Mouse (Mus musculus): ENCODE results near the gene Hist1h1d. TPM values are rescaled to one million over a fixed set of nuclear protein-coding genes. Genes with fewer than 3 reads are reported as not detected.
A peak's percentile ranks its signal among the peaks of the same experiment; 100 is the strongest.
"Not testable (repeated sequence)": the region's sequence is repeated elsewhere in the genome, so short reads cannot be mapped to it uniquely, and the experiment has no call there.

Hist1h1d gene
- polyA plus RNA-seq, 2 experiments = 0.61 to 0.62 TPM

GRCm38 (mm10) chr13:23555839-23556416 is 2.9 kb downstream of the Hist1h1d start:
- H3K4me3 ChIP-seq (replicated peaks; ENCODE audit: low read length) = peak overlapping the region; percentile 51
- ATAC-seq (ENCODE audit: low FRiP score, low read depth) = peak; percentile 75
- H3K27me3 ChIP-seq (ENCODE audit: control insufficient read depth, insufficient read depth, low read length) = no peaks in the 10 kb centered on the region
- peak overlapping the region; percentile 94 for H3K4me2 ChIP-seq (replicated peaks; ENCODE audit: low read depth, low read length, severe bottlenecking)
- peak overlapping the region; percentile 97 for H3K27ac ChIP-seq (replicated peaks; ENCODE audit: low read depth, low read length)
- peak; percentile 98 for DNase-seq (ENCODE audit: low spot score)
- TF ChIP-seq POLR2A (IDR thresholded peaks at IDR 0.05; ENCODE audit: borderline replicate concordance, extremely low read depth, insufficient read depth, insufficient read length) = peak; percentile 94; the same call in 1 of the 2 replicates
- H3K9ac ChIP-seq (ENCODE audit: low read depth, low read length, severe bottlenecking) = peak overlapping the region; percentile 73
- H3K36me3 ChIP-seq (ENCODE audit: control insufficient read depth, insufficient read depth, low read length) = no peaks in the 10 kb centered on the region
- H3K4me1 ChIP-seq (ENCODE audit: control insufficient read depth, insufficient read depth, low read length) = peaks cover 18% of the 10 kb centered on the region
- WGBS = 0% methylated on average over 18 of the region's 18 CpGs
- H3K9me3 ChIP-seq (ENCODE audit: control insufficient read depth, low read length) = no peaks in the 10 kb centered on the region

DNA sequence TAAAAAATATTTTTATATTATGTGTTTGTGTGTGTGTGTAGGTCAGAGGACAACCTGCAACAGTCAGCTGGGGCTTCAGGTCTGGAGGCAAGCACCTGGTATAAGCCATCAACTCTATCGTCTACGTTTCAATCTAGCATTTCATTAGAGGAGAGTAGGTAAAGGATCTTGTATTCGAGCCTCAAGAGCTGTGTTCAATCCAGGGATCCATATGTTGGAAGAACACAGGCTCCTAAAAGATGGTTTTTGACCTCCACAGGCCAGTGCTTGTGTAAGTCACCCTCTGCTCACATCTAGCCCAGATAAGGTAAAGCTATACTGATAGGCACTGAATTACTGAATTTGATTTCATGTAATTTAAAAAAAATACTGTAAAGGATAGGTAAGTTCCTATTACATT is 3.8 kb downstream of the Hist1h1d start:
- ATAC-seq (ENCODE audit: low FRiP score, low read depth) (no peak), DNase-seq (ENCODE audit: low spot score) (no peak)
- Histone ChIP-seq H3K4me3 (replicated peaks; ENCODE audit: low read length) (no peak overlapping the region), H3K27ac (replicated peaks; ENCODE audit: low read depth, low read length) (peak overlapping the region; percentile 59; the same call in 1 of the 2 replicates), H3K9me3 (ENCODE audit: control insufficient read depth, low read length) (no peaks in the 10 kb centered on the region), H3K36me3 (ENCODE audit: control insufficient read depth, insufficient read depth, low read length) (no peaks in the 10 kb centered on the region), H3K4me2 (replicated peaks; ENCODE audit: low read depth, low read length, severe bottlenecking) (peak overlapping the region; percentile 94; the same call in 1 of the 2 replicates), H3K27me3 (ENCODE audit: control insufficient read depth, insufficient read depth, low read length) (no peaks in the 10 kb centered on the region), H3K9ac (ENCODE audit: low read depth, low read length, severe bottlenecking) (no peak overlapping the region), H3K4me1 (ENCODE audit: control insufficient read depth, insufficient read depth, low read length) (peaks cover 17% of the 10 kb centered on the region)
- no peak for TF ChIP-seq POLR2A (IDR thresholded peaks at IDR 0.05; ENCODE audit: borderline replicate concordance, extremely low read depth, insufficient read depth, insufficient read length)
- WGBS = 65% methylated on average over 3 of the region's 3 CpGs

DNA sequence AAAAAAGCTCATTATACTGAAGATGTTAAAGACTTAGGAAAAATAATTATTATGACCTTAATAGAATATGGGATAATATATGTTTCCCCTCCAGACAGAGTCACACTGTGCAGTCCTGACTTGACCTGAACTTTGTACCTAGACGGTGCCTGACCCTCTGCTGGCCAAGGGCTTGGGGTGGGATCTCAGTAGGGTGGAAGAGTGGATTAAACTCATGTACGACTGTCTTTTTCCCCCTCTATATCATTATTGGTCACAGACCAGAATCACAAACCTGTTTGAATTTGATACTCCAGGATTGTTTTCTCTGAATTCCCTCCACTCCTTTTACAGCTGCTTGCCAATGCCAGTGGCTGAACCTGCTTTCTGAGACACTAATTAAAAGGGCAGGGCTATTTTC is 7.6 kb downstream of the Hist1h1d start:
- ATAC-seq (ENCODE audit: low FRiP score, low read depth); H3K4me3 ChIP-seq (replicated peaks; ENCODE audit: low read length); H3K36me3 ChIP-seq (ENCODE audit: control insufficient read depth, insufficient read depth, low read length); DNase-seq (ENCODE audit: low spot score); H3K9me3 ChIP-seq (ENCODE audit: control insufficient read depth, low read length); H3K4me2 ChIP-seq (replicated peaks; ENCODE audit: low read depth, low read length, severe bottlenecking); H3K27me3 ChIP-seq (ENCODE audit: control insufficient read depth, insufficient read depth, low read length); H3K4me1 ChIP-seq (ENCODE audit: control insufficient read depth, insufficient read depth, low read length); H3K9ac ChIP-seq (ENCODE audit: low read depth, low read length, severe bottlenecking): not testable (repeated sequence)
- 31% methylated on average over 2 of the region's 2 CpGs for WGBS
- H3K27ac ChIP-seq (replicated peaks; ENCODE audit: low read depth, low read length) = peak overlapping the region; percentile 26; the same call in 1 of the 2 replicates

GRCm38 (mm10) chr13:23561531-23561882 is 8.4 kb downstream of the Hist1h1d start:
- ATAC-seq (ENCODE audit: low FRiP score, low read depth); DNase-seq (ENCODE audit: low spot score); H3K9me3 ChIP-seq (ENCODE audit: control insufficient read depth, low read length); H3K36me3 ChIP-seq (ENCODE audit: control insufficient read depth, insufficient read depth, low read length); H3K4me1 ChIP-seq (ENCODE audit: control insufficient read depth, insufficient read depth, low read length); H3K27me3 ChIP-seq (ENCODE audit: control insufficient read depth, insufficient read depth, low read length): not testable (repeated sequence)
- H3K4me2 ChIP-seq (replicated peaks; ENCODE audit: low read depth, low read length, severe bottlenecking) = peak overlapping the region; percentile 64
- peak overlapping the region; percentile 51; the same call in 1 of the 2 replicates for H3K9ac ChIP-seq (ENCODE audit: low read depth, low read length, severe bottlenecking)
- peak overlapping the region; percentile 98; the same call in 1 of the 2 replicates for H3K27ac ChIP-seq (replicated peaks; ENCODE audit: low read depth, low read length)
- peak overlapping the region; percentile 39 for H3K4me3 ChIP-seq (replicated peaks; ENCODE audit: low read length)
- 0% methylated on average over 2 of the region's 5 CpGs for WGBS

DNA sequence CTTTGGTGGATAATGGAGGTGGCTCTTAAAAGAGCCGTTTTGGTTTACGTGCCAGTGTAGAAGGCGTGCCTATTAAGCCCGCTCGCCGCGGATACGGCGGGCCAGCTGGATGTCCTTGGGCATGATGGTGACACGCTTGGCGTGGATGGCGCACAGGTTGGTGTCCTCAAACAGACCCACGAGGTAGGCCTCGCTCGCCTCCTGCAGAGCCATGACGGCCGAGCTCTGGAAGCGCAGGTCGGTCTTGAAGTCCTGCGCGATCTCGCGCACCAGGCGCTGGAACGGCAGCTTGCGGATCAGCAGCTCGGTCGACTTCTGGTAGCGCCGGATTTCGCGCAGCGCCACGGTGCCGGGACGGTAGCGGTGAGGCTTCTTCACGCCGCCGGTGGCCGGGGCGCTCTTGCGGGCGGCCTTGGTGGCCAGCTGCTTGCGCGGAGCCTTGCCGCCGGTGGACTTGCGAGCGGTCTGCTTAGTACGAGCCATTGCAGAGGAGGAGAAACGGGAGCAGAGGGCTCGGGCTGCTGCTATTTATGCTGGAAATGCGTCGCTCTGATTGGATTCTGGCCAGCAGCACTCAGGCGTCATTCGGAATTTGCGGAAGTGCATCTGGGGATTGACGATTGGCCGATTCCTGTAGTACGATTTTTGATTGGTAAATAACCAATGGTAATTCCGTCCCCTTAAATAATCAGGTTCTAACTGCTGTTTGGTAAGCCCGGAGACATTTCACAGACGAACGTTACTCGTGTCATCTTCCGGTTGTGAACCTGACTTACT is 9.0 kb downstream of the Hist1h1d start, which contains the start of gene Hist1h3e:
Gene Hist1h3e (minus strand): TSS at position 487 of the 777 bp plus-strand sequence.
- H3K4me2 ChIP-seq (replicated peaks; ENCODE audit: low read depth, low read length, severe bottlenecking) = peak within 1 kb of the TSS; percentile 64
- H3K27ac ChIP-seq (replicated peaks; ENCODE audit: low read depth, low read length) = peak within 1 kb of the TSS; percentile 98
- not testable (repeated sequence) for H3K36me3 ChIP-seq (ENCODE audit: control insufficient read depth, insufficient read depth, low read length); H3K4me1 ChIP-seq (ENCODE audit: control insufficient read depth, insufficient read depth, low read length); H3K27me3 ChIP-seq (ENCODE audit: control insufficient read depth, insufficient read depth, low read length); H3K9me3 ChIP-seq (ENCODE audit: control insufficient read depth, low read length)
- peak; percentile 91 for ATAC-seq (ENCODE audit: low FRiP score, low read depth)
- peak; percentile 98 for DNase-seq (ENCODE audit: low spot score)
- 0% methylated on average over 39 of the region's 67 CpGs for WGBS
- peak within 1 kb of the TSS; percentile 51 for H3K9ac ChIP-seq (ENCODE audit: low read depth, low read length, severe bottlenecking)
- peak; percentile 99; the same call in 1 of the 2 replicates for TF ChIP-seq POLR2A (IDR thresholded peaks at IDR 0.05; ENCODE audit: borderline replicate concordance, extremely low read depth, insufficient read depth, insufficient read length)
- peak within 1 kb of the TSS; percentile 39 for H3K4me3 ChIP-seq (replicated peaks; ENCODE audit: low read length)
